Mouse (Mus musculus): Measurements from ENCODE around the gene Pycr1. TPM values are rescaled to one million over a fixed set of nuclear protein-coding genes. Genes with fewer than 3 reads are reported as not detected.

Gene Pycr1
- polyA plus RNA-seq, 1 experiment from 2014 or later, result 61.6 TPM

DNA sequence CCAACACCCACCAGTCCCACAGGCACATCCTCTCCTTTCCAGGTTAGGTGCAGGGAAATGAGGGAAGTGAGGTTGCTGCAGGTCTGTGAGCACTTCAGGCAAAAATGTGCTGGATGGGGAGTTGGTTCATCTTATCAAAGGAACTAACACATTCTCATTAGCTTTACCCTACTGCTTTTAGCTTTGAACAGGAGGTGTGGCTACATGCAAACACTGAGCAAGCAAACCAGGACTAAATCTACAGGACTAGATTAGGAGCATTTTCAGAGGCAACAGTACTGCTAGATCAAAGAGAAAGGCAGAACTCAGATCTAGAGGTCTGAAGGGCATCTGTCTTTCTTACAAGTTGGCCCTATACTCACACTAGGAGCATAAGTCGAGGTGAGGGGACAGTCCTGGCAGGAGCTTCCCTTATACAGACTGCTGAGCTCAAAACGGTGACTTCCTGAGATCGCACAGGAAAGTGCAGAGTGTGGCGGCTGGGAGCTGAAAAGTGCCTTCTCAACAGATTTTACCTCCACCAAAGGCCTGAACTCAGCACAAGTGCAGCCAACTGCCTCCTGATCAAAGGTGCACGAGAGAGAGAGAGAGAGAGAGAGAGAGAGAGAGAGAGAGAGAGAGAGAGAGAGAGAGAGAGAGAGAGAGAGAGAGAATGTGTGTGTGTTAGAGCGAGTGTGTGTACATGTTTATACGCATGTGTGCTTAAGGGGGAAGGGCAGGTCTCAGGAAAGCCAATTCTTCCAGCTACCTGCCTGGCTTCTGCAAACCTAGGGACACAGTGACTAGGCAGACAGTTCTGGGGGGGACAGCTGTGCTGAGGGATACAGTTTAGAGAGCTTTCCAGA, 12.5 kb downstream of the Pycr1 start:
- peaks cover 38% of the 10 kb centered on the region for H3K4me1 ChIP-seq
- no peak for ATAC-seq (ENCODE audit: insufficient number of reproducible peaks, low FRiP score, low TSS enrichment, low read depth)
- H3K27me3 ChIP-seq, result no peaks in the 10 kb centered on the region
- H3K9me3 ChIP-seq, result no peaks in the 10 kb centered on the region
- H3K27ac ChIP-seq, result 0 out of 2 replicates have a peak overlapping the region, but pooled peaks have one; percentile 64
- 34% methylated on average over 7 of the region's 7 CpGs for WGBS
- H3K4me2 ChIP-seq, result peak overlapping the region; percentile 80
- H3K9ac ChIP-seq, result no peak overlapping the region
- H3K36me3 ChIP-seq, result peaks cover 27% of the 10 kb centered on the region
- H3K4me3 ChIP-seq, result 0 out of 2 replicates have a peak overlapping the region, but pooled peaks have one; percentile 99

DNA sequence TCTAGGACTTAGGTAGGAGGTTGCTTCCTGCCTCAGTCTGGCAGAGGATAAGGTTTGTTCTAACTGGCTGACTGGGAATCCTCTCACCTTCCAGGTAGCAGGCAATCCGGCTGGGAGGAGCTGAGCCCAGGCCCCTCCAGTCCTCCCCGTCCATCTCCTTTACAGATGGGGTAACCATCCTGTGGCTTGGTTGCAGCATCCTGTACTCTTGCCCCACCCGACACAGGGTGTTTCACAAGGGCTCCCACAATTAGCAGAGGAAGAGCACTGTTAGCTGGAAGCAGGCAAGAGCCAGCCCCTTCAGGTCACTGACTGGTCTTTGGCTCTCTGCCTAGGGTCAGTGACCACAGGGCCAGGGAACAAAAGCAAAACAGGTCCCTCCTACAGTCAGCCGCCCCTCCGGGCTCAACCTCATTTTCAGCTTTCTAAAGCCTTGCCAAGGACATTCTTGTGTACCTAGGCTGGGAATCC, 13.1 kb downstream of the Pycr1 start:
- H3K27me3 ChIP-seq, result no peaks in the 10 kb centered on the region
- peak overlapping the region; percentile 8; the same call in 1 of the 2 replicates for H3K4me3 ChIP-seq
- peaks cover 40% of the 10 kb centered on the region for H3K4me1 ChIP-seq
- H3K4me2 ChIP-seq, result no peak overlapping the region
- no peak overlapping the region for H3K9ac ChIP-seq
- ATAC-seq (ENCODE audit: insufficient number of reproducible peaks, low FRiP score, low TSS enrichment, low read depth), result no peak
- no peaks in the 10 kb centered on the region for H3K9me3 ChIP-seq
- H3K36me3 ChIP-seq, result peaks cover 27% of the 10 kb centered on the region
- H3K27ac ChIP-seq, result peak overlapping the region; percentile 64
- 63% methylated on average over 5 of the region's 5 CpGs for WGBS

DNA sequence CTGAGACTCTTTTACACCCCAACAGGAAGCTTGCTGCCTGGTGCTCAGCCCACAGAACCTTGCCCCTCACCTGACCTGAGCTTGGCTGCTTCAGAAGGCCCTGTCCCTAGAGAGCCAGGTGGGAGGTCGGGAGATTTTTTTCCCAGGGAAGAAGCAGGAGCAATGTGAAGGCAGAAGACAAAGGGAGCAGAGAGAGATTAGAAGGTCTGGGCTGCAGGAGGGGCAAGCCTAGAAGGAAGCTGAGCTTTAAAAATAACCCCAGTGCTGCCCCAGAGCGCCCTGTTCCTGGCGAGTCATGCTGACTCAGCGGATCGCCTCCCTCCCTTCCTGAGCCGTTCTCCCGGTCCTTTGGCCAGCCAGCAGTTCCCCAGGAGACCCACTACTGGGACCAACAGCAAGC, 13.7 kb downstream of the Pycr1 start:
- no peaks in the 10 kb centered on the region for H3K9me3 ChIP-seq
- H3K27me3 ChIP-seq, result no peaks in the 10 kb centered on the region
- peak overlapping the region; percentile 64 for H3K27ac ChIP-seq
- H3K4me3 ChIP-seq, result peak overlapping the region; percentile 8; the same call in 1 of the 2 replicates
- H3K4me2 ChIP-seq, result 0 out of 2 replicates have a peak overlapping the region, but pooled peaks have one; percentile 7
- 43% methylated on average over 7 of the region's 7 CpGs for WGBS
- 0 out of 2 replicates have a peak overlapping the region, but pooled peaks have one; percentile 14 for H3K9ac ChIP-seq
- peaks cover 44% of the 10 kb centered on the region for H3K4me1 ChIP-seq
- H3K36me3 ChIP-seq, result peaks cover 27% of the 10 kb centered on the region
- ATAC-seq (ENCODE audit: insufficient number of reproducible peaks, low FRiP score, low TSS enrichment, low read depth), result no peak

DNA sequence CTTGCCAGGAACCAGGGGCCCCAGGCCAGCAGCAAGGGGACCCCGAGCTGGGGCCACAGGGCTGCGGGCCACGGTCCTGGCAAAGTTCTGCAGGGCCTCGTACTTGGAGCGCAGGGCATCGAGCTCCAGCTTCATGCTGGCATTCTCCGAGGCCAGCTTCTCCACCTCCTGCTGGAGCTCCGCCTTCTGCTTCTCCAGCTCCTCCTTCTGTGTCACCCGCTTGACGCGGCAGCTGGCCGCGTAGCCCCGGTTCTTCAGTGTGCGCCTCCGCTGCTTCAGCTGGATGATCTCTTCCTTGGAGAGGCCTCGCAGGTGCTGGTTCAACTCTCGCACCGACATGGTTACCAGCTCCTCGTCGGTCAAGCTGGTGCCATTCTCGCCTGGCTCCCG, 14.2 kb downstream of the Pycr1 start:
- Histone ChIP-seq H3K27me3 (no peaks in the 10 kb centered on the region), H3K36me3 (peaks cover 27% of the 10 kb centered on the region), H3K4me1 (peaks cover 44% of the 10 kb centered on the region), H3K4me3 (no peak overlapping the region), H3K27ac (peak overlapping the region; percentile 64), H3K9ac (no peak overlapping the region), H3K9me3 (no peaks in the 10 kb centered on the region), H3K4me2 (no peak overlapping the region)
- 84% methylated on average over 23 of the region's 23 CpGs for WGBS
- no peak for ATAC-seq (ENCODE audit: insufficient number of reproducible peaks, low FRiP score, low TSS enrichment, low read depth)

DNA sequence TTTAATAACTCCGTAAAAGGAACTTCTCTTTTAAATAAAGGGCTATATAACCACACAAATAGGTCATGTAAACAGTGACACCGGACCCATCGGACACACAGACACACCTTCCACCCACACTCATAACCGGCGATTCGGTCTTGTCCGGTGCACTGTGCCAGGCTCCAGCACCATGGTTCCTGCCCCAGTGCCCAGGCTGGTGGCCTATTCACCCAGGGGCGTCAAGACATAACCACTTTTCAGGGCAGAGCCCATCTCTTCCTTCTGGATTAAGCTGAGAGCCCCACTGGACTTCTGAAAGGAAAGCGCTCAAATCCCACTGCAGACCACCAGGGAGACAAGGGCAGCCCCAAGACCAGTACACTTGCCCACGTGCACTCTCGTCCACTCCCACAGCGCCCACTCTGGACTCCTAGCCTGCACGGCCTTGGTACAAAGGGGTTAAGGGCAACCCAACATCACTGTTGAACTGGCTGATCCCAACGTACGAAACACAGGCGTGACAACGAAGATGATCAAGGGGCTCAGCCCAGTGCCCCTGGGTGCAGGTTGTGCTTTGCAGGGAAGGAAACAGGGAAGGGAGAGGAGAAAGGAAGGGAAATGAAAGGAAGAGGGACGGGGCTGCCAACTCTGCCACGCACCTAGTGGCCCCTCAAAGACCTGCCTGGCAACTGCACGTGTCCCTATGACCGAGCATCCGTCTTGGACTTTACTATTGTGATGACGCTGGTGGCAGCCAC, 14.8 kb downstream of the Pycr1 start:
- no peak for ATAC-seq (ENCODE audit: insufficient number of reproducible peaks, low FRiP score, low TSS enrichment, low read depth)
- Histone ChIP-seq H3K27ac (no peak overlapping the region), H3K4me2 (no peak overlapping the region), H3K9ac (no peak overlapping the region), H3K27me3 (no peaks in the 10 kb centered on the region), H3K4me1 (peaks cover 45% of the 10 kb centered on the region), H3K4me3 (no peak overlapping the region), H3K36me3 (peaks cover 27% of the 10 kb centered on the region), H3K9me3 (no peaks in the 10 kb centered on the region)
- 92% methylated on average over 23 of the region's 23 CpGs for WGBS

DNA sequence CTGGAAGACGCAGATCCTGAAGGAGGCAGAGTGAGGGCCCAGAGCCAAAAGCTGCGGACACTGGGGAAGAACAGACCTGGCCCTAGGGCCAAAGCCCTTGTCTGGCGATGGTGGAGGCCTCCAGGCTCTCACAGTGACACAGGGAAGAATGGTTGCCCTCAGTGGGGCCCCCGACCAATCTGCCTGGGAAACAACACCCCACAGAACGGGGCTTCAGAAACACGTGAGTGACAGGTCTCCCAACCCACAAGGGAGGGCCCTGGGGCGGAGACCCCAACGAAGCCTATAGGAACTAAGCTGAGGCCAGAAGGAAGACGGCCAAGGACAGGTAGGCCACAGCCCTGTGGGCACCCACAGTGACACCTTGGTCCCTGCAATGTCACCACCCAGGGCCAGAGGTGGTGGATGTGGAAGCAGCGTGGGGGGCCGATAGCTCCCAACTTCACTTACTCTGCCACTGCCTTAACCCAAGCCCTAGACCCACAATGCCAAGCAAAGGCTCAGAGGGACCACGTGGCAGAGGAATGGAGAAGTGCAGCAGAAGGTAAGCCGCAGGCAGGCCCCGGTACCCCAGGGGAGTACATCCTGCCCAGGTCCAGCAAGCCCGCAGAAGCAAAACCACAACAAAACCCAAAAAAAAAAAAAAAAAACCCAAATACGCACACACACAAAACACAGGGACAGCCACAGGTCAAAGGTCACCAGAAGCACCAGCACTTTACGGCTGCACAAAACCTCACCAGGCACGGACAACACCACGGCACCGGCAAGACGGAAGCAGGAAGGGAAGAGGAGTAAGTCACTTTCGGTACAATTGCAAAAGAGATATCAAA, 15.9 kb downstream of the Pycr1 start:
- Histone ChIP-seq H3K4me1 (peaks cover 45% of the 10 kb centered on the region), H3K27ac (no peak overlapping the region), H3K36me3 (peaks cover 33% of the 10 kb centered on the region), H3K4me3 (no peak overlapping the region), H3K27me3 (no peaks in the 10 kb centered on the region), H3K4me2 (no peak overlapping the region), H3K9me3 (no peaks in the 10 kb centered on the region), H3K9ac (no peak overlapping the region)
- 83% methylated on average over 22 of the region's 22 CpGs for WGBS
- no peak for ATAC-seq (ENCODE audit: insufficient number of reproducible peaks, low FRiP score, low TSS enrichment, low read depth)

DNA sequence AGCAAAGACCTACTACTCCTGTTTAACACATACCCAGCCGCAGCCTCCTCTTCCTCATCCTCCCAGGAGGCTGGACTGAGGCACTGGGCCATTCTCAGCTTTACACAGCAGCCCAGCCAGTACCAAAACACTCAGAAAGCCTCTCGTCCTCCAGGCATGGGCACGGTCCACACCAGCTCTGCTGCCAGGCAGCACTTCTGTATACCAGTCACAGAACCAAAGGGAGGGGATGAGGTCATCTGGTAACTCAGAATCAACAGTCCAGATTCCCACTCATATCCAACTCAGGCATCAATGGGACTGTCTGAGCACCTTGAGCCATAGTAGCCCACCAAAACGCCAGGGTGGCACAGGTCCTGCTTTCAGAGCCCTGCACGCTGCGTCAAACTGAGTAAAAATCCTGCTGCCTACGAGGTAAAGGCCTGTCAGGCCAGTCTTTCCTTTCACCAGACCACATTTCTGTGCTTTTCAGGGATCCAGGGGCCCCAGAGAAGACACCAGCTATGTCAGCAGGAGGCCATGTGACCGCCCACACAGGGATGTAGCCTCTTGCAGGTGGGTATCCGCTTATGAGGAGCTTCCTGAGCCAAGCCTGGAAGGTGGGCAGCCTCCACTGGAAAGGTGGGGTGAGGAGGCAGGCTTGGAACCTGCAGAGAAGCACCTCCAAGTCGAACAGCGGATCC, 16.6 kb downstream of the Pycr1 start:
- Histone ChIP-seq H3K4me3 (no peak overlapping the region), H3K27me3 (no peaks in the 10 kb centered on the region), H3K36me3 (peaks cover 40% of the 10 kb centered on the region), H3K9me3 (no peaks in the 10 kb centered on the region), H3K27ac (no peak overlapping the region), H3K4me2 (no peak overlapping the region), H3K9ac (no peak overlapping the region), H3K4me1 (peaks cover 38% of the 10 kb centered on the region)
- WGBS, result 87% methylated on average over 11 of the region's 11 CpGs
- ATAC-seq (ENCODE audit: insufficient number of reproducible peaks, low FRiP score, low TSS enrichment, low read depth), result no peak

DNA sequence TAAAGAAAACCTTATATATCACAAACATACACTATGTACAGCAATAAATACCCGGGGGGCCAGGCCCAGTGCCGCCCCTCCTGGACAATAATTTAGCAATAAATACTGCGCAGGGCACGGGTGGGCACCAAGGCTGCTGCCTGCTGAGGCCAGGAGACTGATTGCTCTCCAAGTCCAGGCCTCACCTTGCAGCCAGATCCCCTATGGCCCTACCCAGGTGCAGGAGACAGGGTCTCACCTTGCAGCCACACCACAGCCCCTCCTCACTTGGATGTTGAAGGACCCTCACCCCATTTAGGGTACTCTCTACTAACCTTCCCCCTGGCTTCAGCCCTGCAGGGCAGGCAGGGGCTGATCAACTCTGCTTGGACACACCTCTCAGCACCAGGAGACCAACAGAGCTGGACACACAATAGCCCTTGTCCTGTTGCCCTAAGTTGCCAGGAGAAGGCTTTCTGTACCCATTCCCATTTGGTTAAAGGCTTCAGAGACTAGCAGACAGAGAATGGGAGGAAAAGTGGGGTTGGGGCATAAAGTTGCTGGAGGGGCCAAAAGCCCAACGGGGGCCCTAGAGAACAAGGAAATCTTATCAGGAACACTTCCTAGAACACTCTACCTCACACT, 18.3 kb downstream of the Pycr1 start, which contains the start of gene Sirt7:
Sirt7 (minus strand) TSS at position 89 of the 624 bp plus-strand sequence.
- Histone ChIP-seq H3K4me2 (peak within 1 kb of the TSS; percentile 98), H3K4me1 (peaks cover 23% of the 10 kb centered on the region), H3K27me3 (no peaks in the 10 kb centered on the region), H3K9ac (peak within 1 kb of the TSS; percentile 65), H3K27ac (peak within 1 kb of the TSS; percentile 78), H3K9me3 (no peaks in the 10 kb centered on the region), H3K4me3 (peak within 1 kb of the TSS; percentile 92), H3K36me3 (peaks cover 55% of the 10 kb centered on the region)
- 13% methylated on average over 5 of the region's 5 CpGs for WGBS
- ATAC-seq (ENCODE audit: insufficient number of reproducible peaks, low FRiP score, low TSS enrichment, low read depth), result peak; percentile 35; the same call in 1 of the 2 replicates

DNA sequence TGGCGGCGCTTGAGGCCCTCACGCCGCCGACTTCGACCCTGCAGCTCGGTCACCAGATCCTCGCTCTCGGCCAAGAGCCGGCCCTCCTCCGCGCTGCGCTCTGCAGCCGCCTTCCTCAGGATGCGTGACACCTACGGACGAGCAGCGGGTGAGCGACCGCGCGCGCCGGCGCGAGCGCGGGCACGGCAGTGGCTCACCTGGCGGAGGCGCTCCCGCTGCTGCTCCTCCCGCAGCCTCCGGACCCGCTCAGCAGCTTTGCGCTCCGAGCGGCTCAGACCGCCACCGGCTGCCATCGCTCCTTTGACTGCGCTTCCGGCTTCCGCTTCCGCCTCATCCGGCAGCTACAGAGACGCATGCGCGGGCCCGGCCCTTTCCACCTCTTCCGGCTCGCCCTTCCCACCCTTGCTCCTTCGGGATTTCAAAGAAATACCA, 18.9 kb downstream of the Pycr1 start:
- Histone ChIP-seq H3K4me3 (peak overlapping the region; percentile 92), H3K36me3 (peaks cover 61% of the 10 kb centered on the region), H3K27me3 (no peaks in the 10 kb centered on the region), H3K4me2 (peak overlapping the region; percentile 98), H3K9ac (peak overlapping the region; percentile 65), H3K9me3 (no peaks in the 10 kb centered on the region), H3K27ac (peak overlapping the region; percentile 78), H3K4me1 (peaks cover 17% of the 10 kb centered on the region)
- peak; percentile 23; the same call in 1 of the 2 replicates for ATAC-seq (ENCODE audit: insufficient number of reproducible peaks, low FRiP score, low TSS enrichment, low read depth)
- WGBS, result 0% methylated on average over 52 of the region's 53 CpGs

DNA sequence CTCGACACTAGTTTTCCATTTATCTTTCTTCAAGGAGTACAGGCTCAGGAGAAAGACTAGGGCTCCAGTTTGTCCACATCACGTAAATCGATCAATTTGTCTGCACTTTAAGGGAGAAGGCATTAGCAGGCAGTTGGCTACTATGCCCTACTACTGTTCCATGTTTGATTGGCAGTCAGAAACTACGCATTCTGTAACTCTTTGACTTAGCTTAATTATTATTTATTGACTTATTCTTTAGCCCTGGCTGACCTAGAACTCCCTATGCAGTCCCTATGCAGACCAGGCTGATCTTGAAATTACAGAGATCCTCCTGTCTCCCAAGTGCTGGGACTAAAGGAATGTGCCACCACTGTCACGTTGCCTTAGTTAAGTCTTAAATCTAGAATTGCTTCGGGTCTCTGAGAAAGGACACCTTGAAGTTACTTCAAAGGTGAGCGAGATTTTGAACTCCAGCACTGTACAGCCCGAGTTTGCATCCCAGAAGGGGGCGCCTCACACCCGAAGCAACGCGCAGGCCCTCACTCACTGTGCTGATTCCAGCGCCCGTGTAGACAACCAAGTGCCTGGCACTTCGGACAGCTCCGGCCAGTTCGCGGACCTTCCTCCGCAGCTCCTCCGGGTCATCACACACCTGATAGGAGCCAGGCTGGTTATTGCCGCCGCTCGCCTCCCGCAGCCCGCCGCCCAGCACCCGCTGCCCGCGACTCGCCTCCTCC, 19.4 kb downstream of the Pycr1 start:
- WGBS, result 12% methylated on average over 30 of the region's 30 CpGs
- H3K36me3 ChIP-seq, result peaks cover 58% of the 10 kb centered on the region

More for the DNA sequence above, 19.4 kb downstream of the Pycr1 start:
- H3K9me3 ChIP-seq, result no peaks in the 10 kb centered on the region
- peak overlapping the region; percentile 92 for H3K4me3 ChIP-seq
- peak overlapping the region; percentile 98 for H3K4me2 ChIP-seq
- ATAC-seq (ENCODE audit: insufficient number of reproducible peaks, low FRiP score, low TSS enrichment, low read depth), result no peak
- H3K27me3 ChIP-seq, result no peaks in the 10 kb centered on the region
- peak overlapping the region; percentile 65 for H3K9ac ChIP-seq
- peaks cover 13% of the 10 kb centered on the region for H3K4me1 ChIP-seq
- H3K27ac ChIP-seq, result peak overlapping the region; percentile 78
